Mouse (Mus musculus) brain, adult 2 months (tissue): ENCODE measurements at regions not wholly inside any gene's neighbourhood (a gene's known extent, or its start where the extent isn't known, plus 50 kb on each side); places are given as distances from the start of the nearest gene placed in this dataset.
A peak's percentile ranks its signal among the peaks of the same experiment; 100 is the strongest.

ENCODE experiments used
- DNase-seq: peaks from one replicate; pipeline ENCODE4 v3.0.0; 2011; ENCODE audit warnings: low read depth, low spot score

DNA sequence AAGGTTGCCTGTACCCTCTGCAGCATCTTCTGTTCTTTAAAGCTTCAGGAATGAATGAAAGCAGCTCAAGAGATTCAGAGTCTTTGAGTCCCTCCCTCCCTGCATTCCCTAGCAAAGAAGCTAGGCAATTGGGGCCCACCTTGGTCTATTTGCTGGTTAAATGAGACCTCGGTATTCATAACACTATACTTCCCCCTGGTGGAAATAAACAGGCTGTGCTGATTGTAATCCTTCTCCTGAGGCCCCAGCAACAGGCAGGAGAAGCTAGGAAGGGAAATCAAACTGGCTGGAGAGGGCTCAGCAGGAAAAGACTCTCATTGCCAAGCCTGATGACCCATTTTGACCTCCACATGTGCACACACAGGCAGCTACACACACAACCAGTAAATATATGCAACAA lies 137.1 kb downstream of the Sh3bp4 start:
- DNase-seq = peak; percentile 51

DNA sequence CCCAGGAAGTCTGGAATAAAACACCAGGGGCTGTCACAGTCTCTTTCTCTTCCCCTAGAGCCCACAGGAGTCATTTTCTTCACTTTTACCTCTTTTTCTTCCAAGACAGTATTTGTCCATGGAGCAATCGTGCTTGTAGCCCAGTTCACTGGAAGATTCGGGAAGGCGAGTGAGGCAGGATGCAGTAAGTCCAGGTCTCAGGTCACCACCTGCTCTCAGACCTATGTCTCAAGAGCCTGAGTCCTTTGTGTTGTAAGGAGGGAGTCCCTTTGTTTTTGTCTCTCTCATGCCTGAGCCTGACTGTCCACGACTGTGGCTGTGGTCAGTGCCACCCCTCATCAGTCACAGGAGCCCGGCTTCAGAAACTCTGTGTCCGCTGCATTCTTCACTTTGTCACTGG lies 140.9 kb downstream of the Sh3bp4 start:
- DNase-seq = no peak

DNA sequence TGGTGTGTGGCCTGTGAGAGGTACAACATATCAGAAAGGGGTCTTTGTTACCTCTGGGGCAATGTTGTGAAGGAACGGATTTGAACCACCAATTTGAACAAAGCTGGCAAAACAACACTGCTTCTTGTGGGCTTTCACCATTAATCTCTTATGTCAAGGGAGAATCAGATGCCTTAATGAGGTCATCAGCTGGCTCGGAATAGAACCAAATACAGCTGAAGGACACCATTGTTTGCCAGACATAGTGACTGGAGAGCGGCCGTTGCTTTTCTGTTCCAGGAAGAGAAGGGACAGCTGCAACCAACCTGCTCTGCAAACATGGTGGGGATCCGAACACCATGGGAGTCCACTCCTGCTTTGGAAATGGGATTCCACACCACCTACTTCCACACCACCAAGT lies 158.2 kb downstream of the Sh3bp4 start:
- peak; percentile 79 for DNase-seq

DNA sequence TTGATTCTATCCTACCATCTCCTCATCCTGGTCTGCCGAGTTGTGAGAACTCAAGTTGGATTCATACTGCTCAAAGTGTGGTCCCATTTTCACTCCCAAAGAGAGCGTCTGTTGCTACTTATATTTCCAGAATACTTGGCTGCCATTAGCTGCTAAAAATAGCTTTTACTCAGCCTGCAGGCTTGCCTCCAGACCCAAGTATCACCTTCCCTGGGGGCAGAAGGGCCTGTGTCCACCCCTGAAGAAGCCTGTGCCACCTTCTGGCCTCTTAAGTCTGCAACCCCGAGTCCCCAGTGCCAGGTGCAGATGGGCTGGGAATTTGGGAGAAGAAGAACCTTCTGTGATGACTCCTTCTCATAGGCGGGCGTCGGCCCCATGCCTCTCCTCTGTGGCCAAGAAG lies 161.5 kb downstream of the Sh3bp4 start:
- DNase-seq = no peak

DNA sequence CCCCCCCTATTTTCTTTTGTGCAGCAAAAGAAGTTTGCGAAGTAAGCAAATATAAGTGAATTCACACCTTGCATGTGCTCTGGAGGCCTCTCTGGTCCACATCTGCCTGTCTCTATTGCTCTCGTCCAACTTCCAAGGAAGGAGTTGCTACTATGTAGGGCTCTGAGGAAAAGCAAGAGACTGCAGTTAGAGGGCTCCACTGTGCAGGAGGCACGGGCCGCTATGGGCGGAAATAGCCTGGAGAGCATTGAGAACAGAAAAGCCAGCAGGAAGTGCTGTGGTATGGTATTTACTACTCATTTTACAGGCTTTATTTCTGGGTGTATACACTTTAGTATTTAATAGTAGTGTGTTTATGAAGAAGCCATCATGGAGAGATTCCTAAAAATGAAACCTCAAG lies 162.2 kb downstream of the Sh3bp4 start:
- DNase-seq = no peak

DNA sequence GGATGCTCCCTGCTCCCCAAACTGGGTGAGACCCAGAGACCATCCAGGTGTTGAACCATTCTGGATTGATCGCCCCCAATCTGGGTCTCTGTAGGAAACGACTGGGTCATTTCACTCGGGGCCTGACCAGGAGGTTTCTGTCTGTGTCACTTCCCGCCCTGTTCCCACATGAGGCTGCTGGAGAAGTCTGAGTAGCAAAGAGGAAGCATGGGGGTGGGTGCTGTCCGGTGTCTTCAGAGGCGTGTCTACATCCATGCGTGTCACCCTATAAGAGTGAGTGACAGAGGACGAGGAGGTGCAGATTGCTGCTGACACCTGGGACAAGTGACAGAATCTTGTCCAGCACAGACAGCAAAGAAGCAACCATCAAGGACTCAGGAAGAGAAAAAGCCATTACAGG lies 164.7 kb downstream of the Sh3bp4 start:
- no peak for DNase-seq

DNA sequence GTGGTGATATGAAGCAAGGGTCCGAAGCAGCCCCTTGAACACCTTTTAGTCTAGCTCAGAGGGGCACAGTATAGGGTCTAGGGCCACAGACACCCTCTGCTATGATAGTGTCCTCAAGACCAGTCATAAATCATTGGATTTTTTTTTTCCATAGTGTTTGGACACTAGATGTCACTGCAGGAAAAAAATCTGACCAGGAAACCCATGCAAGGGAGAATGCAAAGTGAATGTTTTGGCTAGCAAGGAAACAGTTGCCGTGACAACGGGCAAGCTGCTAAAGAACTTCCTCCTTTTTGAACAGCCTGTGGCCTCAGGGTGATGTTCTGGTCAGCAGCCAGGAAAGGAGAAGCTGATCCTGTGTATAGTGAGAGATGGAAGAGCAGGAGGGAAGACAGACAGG lies 165.1 kb downstream of the Sh3bp4 start:
- DNase-seq = peak; percentile 91

DNA sequence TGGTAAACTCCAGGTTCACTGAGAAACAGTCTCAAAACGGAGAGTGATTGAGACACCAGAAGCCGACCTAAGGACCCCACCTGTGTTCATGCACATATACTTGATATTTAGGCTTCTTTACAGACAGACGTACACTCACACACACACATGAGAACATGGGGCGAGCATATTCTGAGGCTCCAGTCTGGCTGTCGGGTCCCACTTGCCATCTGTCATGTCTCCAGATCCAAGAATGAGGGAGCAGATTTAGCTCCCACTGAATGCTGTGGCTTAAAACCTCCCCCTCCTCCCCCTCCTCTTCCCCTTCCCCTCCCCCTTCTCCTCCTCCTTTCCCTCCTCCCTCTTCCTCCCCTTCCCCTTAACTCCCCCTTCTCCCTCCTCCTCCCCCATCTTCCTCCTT lies 167.5 kb downstream of the Sh3bp4 start:
- DNase-seq = peak; percentile 61

DNA sequence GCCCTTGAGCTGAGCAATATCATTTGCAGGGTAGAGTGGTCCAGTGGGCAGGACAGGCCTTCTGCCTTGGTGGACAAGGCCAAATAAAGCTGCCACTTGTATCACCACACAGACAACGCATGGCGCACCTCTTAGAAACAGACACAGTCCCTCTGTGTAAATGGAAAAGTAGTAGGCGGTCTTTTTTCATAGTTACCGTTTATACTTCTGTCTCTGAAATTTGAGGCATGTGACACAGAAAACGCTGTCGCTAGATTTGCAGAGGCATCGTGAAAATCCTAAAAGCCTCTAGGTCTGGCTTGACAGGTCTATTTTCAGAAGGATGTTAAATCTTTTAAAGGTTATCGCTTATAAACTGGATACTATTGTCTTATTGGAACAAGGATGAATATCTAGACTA lies 174.4 kb downstream of the Sh3bp4 start:
- peak; percentile 60 for DNase-seq

DNA sequence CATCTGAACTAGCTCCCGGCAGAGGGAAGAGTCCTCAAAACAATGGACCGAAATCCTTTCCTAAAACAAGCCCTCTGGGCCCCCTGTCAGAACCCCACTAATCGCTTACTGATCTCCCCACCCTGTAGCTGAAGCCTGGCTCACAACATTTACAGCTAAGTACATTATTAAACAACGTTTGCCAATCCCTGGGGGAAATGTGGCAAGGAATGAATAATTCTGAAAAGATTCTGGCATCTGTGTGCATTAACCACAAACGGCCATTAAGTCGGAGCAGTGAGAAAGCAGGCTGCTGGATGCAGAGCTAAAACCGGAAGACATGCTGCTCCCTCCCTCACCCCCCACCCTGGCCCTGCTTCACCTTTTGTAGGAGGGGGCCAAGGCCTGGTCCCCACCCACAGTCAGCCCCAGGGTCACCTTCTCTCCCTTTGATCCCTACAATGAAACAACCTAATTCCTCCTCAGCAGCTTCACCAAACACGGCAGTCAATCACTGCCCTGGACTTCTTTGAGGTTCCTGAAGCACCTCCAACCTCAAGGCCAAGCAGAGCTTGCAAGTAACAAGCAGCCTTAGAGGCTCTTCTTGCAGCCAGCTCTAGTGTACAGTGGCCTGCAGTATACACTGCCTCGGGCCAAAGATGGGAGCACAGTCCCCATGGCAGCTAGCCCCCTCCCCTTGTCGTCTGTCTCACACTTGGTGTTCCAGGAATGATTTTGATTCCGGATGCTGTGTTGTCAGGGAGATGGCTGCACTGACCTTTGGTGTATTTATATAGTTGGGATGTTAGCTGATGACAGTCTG lies 175.2 kb downstream of the Sh3bp4 start:
- no peak for DNase-seq

DNA sequence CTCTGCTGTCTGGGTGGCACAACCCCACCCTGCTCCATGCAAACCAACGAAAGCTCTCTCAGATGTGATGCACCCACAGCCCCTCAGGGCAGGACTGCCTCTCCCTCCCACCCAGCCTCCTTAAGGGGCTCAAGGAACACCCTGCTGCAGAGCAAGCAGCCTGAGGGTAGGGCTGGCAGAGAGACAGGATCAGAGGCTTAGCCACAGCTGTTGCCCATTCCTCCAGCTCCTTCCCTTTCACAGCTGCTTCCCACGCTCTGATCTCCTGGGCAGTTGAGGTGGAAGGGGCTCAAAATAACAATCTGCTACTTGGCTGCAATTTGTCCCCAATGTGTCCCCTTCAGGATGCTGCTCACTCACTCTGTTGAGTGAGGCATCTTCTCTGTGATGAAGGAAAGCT lies 181.5 kb downstream of the Sh3bp4 start:
- DNase-seq = no peak

DNA sequence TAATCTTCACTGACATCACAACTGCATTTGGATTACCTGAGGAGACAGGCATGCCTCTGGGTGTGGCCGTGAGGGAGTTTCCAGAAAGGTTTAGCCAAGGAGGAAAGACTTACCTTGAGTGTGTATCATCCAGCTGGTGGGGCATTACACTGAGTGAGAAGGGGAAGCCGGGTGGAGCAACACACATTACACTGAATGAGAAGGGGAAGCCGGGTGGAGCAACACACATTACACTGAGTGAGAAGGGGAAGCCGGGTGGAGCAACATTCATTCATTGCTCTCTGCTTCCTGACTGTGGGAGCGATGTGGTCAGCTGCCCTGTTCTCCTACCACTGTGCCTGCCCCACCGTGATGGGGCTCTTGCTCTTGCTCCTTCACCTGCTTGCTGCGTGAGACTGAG lies 182.3 kb downstream of the Sh3bp4 start:
- DNase-seq = no peak

DNA sequence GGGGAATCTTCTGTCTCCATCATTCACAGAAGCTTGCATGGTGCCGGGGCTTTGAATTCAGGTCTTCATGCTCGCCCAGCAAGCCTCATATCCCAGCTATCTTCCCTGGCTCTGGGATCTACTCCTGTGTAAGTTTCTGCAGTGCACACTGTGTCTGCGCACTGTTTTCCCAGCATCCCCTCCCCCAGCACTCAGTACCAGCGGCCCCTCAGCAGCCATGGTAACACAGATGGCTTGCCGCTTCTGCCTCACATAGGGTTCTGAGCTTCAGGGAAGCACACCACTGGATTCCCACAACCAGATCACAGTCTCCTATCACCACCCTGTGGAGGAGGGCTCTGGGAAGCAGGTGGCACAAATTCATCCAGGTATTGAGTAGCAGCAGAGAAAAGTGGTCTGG lies 187.7 kb downstream of the Sh3bp4 start:
- peak; percentile 43 for DNase-seq

DNA sequence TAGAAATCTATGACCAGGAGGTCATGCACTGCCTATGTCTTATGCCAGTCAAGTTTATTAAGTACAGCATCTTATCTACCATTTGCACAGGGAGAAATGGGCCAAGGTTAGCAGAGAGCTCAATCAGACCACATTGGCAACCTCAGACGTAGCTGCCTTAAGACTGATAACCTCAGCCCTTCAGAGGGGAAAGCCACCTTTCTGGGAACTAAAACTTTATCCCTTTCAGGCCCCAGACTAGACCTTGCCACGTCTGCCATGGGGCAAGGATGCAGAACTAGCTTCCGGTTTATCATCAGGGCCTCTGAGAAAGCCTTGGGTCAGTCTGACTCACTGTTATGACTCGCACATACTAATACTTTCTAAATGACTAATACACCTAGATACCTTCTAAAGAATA lies 188.8 kb upstream of the Agap1 start:
- DNase-seq = no peak

DNA sequence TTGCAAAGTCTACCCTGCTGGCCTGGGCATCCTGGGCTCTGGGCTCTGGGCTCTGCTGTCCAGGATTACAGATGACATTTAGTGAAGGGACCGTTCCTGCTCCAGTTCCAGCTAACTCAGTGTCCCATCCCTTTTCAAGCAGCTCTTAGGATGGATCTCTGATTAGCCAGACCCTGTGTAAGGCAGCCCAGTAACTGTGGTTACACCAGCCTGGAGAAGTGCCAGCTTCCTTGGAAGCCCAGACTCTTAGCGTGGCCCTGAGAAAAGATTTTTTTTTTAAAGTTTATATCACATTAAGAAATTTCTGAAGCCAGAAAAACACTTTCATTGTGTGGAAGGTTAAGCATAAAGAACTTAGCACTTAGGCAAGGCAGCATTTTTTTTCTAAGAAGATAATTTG lies 185.8 kb upstream of the Agap1 start:
- peak; percentile 12 for DNase-seq

DNA sequence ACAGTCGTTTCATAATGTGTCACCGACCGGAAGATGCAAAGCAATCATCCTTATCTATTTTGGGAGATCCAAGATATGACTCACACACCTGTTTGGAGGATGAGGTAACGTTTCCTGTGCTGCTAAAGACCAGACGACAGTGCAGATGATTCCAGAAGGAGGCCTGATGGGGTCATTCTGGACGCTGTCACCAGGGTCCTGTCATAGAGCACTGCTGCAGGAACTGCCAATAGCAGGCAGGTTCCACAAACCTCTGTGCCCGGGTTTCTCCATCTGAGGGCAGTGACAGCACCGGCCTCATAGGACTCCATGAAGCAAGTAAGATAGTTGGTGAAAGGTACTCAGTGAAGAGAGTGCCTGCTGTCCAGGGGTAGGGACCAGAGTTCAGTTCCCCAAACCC lies 182.9 kb upstream of the Agap1 start:
- peak; percentile 31 for DNase-seq

DNA sequence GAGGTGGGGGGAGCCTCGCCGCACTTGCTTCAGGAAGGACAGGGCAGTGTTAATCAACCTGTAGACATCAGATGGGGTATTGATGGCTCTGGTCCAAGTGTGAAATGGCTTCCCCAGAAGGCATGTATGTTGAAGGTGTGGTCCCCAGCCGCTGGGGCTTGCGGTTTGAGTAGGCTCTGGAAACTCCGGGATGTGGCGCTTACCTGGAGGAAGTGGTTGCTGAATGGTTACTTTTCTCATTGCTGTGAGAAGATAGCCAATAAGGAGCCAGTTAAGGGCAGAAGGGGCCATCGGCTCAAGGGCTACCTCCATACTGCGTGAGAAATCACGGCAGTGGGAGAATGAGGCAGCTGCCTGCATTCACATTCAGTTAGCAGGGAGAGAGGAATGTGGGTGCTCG lies 181.6 kb upstream of the Agap1 start:
- DNase-seq = no peak

DNA sequence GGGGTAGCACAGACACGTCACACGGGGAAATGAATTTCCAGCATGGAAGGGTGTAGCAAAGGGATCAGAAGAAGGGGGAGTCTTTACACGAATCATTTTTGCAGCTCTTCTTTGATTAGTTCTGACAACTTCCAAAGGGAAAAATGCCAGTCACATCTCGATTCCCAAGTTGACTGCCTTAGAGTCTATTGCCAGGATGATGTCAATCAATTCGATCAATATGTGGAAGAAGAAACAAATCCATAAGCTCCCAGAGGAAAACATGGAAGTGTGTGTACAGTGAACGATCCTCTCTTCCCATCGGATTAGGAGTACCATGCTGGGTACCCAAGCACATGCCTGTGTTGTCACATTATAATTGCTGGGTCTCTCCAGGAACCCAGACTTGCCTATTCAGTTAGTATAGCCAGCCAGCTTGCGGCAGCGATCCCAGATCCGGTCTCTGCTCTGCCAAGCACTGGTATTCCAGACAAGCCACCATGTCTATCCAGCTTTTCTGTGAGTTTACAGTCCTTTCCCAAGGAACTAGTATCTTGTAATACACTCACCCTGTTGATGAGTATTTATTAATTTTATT lies 180.7 kb upstream of the Agap1 start:
- DNase-seq = no peak

DNA sequence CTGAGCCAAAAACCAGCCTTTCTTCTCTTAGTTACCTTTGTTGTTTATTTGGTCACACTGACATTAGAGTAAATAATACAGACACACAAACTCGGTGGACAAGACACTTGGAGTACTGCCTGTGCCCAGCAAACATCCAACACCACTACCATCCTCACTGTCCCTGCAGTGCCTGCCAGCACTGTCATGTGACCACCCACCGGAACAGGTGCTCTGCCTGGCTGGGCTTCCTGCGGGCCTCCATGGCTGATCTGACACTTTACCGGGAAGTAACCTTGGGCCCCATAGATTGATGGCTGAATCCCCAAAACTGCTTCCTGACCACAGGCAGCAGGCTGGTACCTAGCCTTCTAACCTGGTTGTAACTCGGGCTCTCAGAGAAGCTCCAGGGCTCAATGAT lies 175.2 kb upstream of the Agap1 start:
- DNase-seq = no peak

DNA sequence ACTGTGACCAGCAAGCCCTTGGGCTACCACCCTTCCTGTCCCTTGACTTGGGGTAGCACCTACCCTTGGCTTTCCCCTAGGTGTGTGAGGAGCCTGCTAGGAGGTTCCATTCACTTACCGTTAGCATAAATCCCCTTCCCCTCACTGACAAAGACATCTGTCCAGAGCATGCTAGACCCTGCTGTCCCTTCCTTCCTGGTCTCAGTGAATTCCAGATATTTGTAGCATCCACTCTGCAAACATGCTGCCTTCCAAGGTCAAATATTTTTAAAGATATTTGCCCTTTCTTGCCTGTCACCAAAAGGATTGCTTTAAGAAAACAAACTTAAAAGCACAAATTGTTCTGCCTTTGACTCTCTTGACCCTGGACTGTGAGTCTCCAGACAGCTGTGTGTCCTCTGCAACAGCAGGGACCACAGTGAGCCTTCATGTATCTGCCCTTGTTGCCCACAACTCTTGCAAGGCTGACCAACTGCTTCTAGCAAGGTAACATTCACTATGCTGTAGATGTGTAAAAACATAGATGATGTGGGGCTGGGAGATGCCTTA lies 173.4 kb upstream of the Agap1 start:
- no peak for DNase-seq

DNA sequence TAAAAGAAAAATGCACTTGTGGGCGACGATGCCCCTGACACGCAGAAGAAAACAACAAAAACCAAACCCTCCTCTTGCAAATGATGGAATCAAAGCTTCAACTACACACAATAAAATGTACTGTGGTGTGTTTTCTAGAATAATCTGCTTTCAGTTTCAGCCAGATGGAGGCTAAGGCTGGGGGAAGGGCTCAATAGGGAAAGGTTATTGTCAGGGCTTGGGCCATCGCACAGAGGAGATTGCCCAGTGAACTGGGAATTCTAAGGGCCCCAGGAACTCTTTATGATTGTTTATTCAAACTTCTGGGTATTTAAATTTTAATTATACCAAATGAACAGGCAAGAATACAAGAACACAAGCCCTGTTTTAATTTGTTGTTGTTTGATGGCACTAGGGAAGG lies 169.6 kb upstream of the Agap1 start:
- peak; percentile 13 for DNase-seq

DNA sequence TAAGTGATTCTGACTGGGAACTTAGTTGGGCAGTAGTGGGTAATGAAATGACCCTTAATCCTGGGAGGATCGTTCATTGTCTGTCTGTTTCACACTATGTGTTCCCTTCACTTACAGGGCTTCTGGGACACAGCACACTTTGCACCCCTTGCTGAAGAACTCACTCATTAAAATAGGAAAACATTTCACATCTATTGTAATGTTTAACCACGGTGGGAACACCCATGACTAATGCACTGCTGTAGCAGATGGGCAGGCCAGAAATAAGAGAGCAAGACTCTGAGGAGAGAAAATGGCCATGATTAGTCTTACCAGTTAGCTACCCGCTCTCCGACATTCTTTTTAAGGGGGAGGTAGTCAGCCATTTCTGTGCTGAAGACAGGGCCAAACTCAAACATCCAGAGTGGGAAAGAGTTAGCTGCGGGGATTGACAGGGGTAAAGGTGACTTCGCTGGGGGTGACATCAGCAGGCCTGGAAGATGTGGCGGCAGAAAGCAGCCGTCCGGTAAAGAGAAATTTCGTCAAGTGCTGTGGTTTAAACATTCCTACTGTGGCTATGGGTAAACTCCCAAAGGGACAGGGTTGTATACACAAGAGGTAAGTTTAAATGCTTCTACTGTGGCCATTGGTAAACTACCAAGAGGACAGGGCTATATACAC lies 167.3 kb upstream of the Agap1 start:
- peak; percentile 25 for DNase-seq

DNA sequence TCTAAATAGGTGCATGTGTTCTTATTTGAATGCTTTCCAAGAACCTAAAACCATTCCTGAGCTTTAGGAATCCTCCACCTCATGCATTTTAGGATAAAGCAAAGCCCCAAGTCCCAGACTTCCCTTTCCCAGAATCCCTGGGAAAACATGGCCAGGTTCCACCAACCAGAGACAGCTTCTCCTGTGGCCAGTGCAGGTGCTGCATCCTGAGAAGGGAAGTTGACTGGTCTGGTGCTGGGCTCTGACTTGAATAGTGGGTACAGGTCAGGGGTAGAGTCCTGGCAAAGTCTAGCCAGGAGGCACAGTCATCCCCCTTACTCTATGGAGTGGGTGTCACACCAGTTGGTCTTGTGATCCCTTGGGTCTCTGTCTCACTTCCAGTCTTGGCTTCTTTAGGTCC lies 166.6 kb upstream of the Agap1 start:
- no peak for DNase-seq
